Mouse (Mus musculus) heart, embryonic 15.5 days (tissue): ENCODE data around the gene Rab40c. TPM values are rescaled to one million over a fixed set of nuclear protein-coding genes. Genes with fewer than 3 reads are reported as not detected.

ENCODE experiments used
- ATAC-seq: fragments of 200-750 bp; cut with Nextera tagmentation; replicated peaks from 2 replicates; pipeline ENCODE4 v1.8.0; 2017; ENCODE audit warnings: low read depth, moderate TSS enrichment; ENCODE audit not compliant: insufficient number of reproducible peaks, insufficient read depth, low FRiP score
- H3K27ac ChIP-seq: fragments of 300-500 bp; sonication (generic); 2 replicates; pipeline ENCODE4 v1.5.1; 2015; ENCODE audit warnings: mild to moderate bottlenecking, inconsistent platforms
- H3K27me3 ChIP-seq: fragments of 300-500 bp; sonication (generic); 2 replicates; pipeline ENCODE4 v1.6.1; 2015; ENCODE audit warnings: inconsistent platforms
- H3K36me3 ChIP-seq: fragments of 300-500 bp; sonication (generic); 2 replicates; pipeline ENCODE4 v1.6.1; 2015; ENCODE audit warnings: mild to moderate bottlenecking, inconsistent platforms
- H3K4me1 ChIP-seq: fragments of 300-500 bp; sonication (generic); replicated peaks from 2 replicates; pipeline ENCODE4 v1.6.1; 2015; ENCODE audit warnings: inconsistent platforms
- H3K4me2 ChIP-seq: fragments of 300-500 bp; sonication (generic); 2 replicates; pipeline ENCODE4 v1.6.1; 2015; ENCODE audit warnings: inconsistent platforms, mild to moderate bottlenecking, moderate library complexity
- H3K4me3 ChIP-seq: fragments of 300-500 bp; sonication (generic); 2 replicates; pipeline ENCODE4 v1.5.1; 2015; ENCODE audit warnings: mild to moderate bottlenecking, inconsistent platforms
- H3K9ac ChIP-seq: fragments of 300-500 bp; sonication (generic); 2 replicates; pipeline ENCODE4 v1.6.1; 2015; ENCODE audit warnings: mild to moderate bottlenecking, inconsistent platforms
- H3K9me3 ChIP-seq: fragments of 300-500 bp; sonication (generic); replicated peaks from 2 replicates; pipeline ENCODE4 v1.6.1; 2016; ENCODE audit warnings: inconsistent platforms
- WGBS: fragments of 180-500 bp; shearing (Covaris S2); methylation state at CpG from one replicate; pipeline ENCODE4 v1.1.7; 2015; ENCODE audit warnings: mixed read lengths; 5-methylcytosine and 5-hydroxymethylcytosine counted together
- polyA plus RNA-seq: library from polyadenylated mRNA; unstranded; fragments of >200 nt; fragmentation: Nextera tagmentation; extraction: Ambion mirVana; gene quantifications from 2 replicates; pipeline ENCODE4 v1.2.1, GENCODE M21; 2015

Rab40c gene
- polyA plus RNA-seq, 1 experiment from 2014 or later, result 12.1 TPM

DNA sequence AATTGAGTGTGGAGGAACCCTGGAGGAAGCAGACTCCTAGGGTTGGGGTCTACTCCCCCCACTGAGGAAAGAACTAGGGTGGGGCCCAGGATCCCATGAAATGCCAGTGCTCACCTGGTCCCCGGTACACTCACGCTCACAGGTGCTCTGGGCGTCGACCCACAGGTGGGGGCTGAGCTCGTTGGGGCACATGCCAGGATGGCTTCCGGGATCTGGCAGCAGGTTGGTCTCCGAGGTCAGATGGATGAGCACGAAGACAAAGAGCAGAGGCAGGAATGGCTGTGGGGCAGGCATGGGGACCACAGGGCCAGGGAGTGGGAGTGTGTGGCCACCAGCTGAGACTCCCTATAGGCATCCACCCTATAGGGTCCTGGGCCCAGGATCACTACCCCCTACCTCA lies 39.8 kb downstream of the Rab40c start:
- Histone ChIP-seq H3K4me3 (no peak overlapping the region), H3K9me3 (no peaks in the 10 kb centered on the region), H3K4me2 (no peak overlapping the region), H3K36me3 (peaks cover 25% of the 10 kb centered on the region), H3K4me1 (peaks cover 15% of the 10 kb centered on the region), H3K27me3 (no peaks in the 10 kb centered on the region), H3K27ac (no peak overlapping the region), H3K9ac (no peak overlapping the region)
- WGBS, result 84% methylated on average over 8 of the region's 8 CpGs
- ATAC-seq, result no peak

DNA sequence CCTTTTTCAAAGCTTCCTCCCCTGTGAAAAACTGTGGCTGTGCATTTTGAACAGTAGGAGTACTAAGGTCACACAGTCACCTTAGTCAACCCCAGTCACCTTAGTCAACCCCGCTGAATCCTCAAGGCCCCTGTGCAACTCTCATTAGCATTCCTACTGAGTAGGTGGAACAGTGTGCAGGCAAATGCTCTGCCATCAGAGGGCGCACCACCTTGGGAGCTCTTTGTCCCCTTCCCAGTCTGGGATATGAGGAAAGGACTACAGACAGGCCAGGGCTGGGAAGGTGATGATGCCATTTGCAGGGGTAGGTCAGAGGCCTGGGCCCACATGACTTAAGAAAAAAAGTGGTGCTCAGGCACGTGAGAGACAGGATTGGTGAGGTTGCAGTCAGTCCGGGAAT lies 40.3 kb downstream of the Rab40c start:
- 65% methylated on average over 4 of the region's 4 CpGs for WGBS
- Histone ChIP-seq H3K9ac (no peak overlapping the region), H3K4me2 (no peak overlapping the region), H3K36me3 (peaks cover 20% of the 10 kb centered on the region), H3K27me3 (no peaks in the 10 kb centered on the region), H3K9me3 (no peaks in the 10 kb centered on the region), H3K4me1 (peaks cover 20% of the 10 kb centered on the region), H3K27ac (no peak overlapping the region), H3K4me3 (no peak overlapping the region)
- ATAC-seq, result no peak

DNA sequence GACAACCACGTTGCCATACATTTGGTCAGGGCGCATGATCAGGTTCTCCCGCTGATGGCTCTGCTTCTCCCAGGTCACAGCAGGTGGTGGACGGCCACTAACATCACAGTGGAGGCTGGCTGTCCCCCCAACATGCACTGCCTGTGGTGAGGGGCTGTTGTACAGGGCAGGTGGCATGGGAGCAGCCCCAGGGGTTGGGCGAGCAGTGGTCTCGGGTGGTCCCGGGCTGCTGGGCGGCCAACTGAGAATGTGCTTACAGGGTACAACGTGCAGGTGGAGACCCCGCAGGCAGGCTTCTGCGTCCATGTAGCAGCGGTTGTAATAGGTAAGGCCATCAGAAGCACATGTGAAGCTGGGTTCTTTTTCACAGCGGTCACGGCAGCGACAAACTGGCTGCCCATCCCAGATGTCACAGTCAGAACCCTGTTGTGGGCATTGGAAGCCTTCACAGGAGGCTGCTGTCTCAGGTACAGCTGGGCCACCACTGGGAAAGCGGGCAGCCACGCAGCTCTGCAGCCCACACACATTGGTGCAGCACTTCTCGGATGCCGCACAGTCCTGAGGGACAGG lies 40.8 kb downstream of the Rab40c start:
- no peak overlapping the region for H3K27ac ChIP-seq
- peaks cover 26% of the 10 kb centered on the region for H3K4me1 ChIP-seq
- H3K9me3 ChIP-seq, result no peaks in the 10 kb centered on the region
- no peak overlapping the region for H3K4me3 ChIP-seq
- H3K4me2 ChIP-seq, result no peak overlapping the region
- whole genome bisulfite sequencing, result 92% methylated on average over 19 of the region's 19 CpGs
- no peak overlapping the region for H3K9ac ChIP-seq
- ATAC-seq, result no peak
- peaks cover 15% of the 10 kb centered on the region for H3K36me3 ChIP-seq
- H3K27me3 ChIP-seq, result no peaks in the 10 kb centered on the region

DNA sequence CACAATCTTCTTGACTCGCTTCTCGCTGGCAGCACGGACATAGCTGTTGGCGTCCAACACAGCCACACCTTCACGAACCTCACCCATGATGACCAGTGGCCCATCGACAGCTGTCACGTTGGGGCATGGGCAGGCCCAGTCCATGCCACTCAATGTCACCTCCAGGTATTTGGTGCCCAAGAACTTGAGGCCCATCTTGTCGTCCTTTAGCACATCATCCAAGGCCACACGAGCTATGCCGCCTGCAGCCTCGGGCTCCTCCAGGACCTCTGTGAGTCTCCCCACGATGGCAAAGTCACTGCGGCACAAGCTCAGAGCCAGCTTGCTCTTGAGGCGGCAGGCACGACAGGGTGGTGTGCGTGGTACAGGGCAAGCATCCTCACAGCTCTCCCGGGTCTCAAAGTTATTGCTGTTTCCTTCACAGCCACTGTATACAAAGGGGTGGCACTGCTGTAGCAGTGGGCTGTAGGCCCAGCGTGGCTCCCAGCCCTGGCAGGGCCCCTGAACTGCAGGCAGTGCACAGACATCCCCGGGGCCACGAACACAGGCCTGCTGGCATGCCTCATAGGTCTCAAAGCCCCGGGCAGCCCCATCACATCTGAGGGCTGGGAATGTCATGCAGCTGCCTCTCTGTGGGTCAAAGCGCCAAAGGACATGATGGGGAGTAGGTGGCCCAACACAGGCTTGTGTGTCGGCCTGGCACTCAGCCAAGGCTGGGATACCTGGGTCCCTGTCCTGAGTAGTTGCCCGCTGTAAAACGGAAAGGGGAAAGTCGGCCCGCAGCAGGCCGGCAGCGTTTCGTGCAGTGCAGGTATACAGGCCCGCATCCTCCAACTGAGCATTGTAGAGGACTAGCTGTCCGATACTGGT lies 41.6 kb downstream of the Rab40c start:
- peaks cover 9% of the 10 kb centered on the region; the same call in 1 of the 2 replicates for H3K36me3 ChIP-seq
- H3K4me2 ChIP-seq, result no peak overlapping the region
- no peak overlapping the region for H3K4me3 ChIP-seq
- no peaks in the 10 kb centered on the region for H3K27me3 ChIP-seq
- H3K27ac ChIP-seq, result no peak overlapping the region
- H3K9ac ChIP-seq, result no peak overlapping the region
- no peaks in the 10 kb centered on the region for H3K9me3 ChIP-seq
- no peak for ATAC-seq
- 90% methylated on average over 32 of the region's 32 CpGs for WGBS
- H3K4me1 ChIP-seq, result peaks cover 26% of the 10 kb centered on the region

DNA sequence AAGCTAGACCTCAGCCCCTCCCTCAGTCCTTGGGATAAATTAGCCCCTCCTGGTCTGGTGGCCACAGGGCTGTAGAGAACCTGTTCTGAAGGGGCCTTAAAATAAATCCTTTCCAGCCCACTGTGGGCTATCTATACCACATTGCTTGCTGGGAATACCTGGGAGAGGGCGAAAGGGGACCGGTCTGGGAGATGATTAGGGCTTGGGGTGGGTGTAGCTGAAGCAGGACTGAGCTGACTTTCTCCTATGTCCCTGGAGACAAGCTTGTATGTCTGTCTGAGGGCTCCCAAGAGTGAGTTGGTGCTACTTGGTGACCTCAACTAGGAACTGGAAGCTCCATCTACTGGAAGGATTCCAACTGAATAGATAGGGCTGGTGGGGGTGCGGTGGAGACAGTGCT lies 42.5 kb downstream of the Rab40c start:
- Histone ChIP-seq H3K9ac (no peak overlapping the region), H3K9me3 (no peaks in the 10 kb centered on the region), H3K36me3 (no peaks in the 10 kb centered on the region), H3K27ac (no peak overlapping the region), H3K4me3 (0 out of 2 replicates have a peak overlapping the region, but pooled peaks have one; percentile 94), H3K4me2 (no peak overlapping the region), H3K27me3 (no peaks in the 10 kb centered on the region), H3K4me1 (peaks cover 26% of the 10 kb centered on the region)
- 79% methylated on average over 3 of the region's 3 CpGs for WGBS
- no peak for ATAC-seq

DNA sequence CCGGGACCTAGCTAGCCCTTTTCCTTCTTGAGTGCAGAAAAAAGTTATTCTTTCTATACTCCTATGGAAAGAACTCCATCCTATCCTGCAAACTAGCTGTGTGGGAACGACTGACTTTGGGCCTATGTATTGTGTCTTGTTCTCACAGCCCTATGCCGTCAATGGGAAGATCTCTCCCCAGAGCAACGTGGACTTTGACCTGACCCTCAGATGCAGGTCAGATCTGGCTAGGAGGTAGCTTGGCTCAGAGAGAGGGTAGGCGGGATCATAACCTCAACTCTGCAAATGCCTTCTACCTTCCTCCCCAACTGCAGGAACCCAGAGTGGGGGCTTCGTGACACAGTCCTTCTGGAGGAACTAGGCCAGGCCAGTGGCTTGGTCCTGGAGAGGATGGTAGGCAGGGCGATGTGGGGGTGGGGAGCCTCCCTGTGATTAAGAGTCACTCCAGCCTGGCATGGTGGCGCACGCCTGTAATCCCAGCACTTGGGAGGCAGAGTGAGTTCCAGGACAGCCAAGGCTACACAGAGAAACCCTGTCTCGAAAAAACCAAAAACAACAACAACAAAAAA lies 43.1 kb downstream of the Rab40c start:
- Histone ChIP-seq H3K9me3 (no peaks in the 10 kb centered on the region), H3K27ac (no peak overlapping the region), H3K36me3 (no peaks in the 10 kb centered on the region), H3K27me3 (no peaks in the 10 kb centered on the region), H3K4me2 (peak overlapping the region; percentile 92), H3K4me3 (peak overlapping the region; percentile 94), H3K4me1 (peaks cover 26% of the 10 kb centered on the region), H3K9ac (peak overlapping the region; percentile 81; the same call in 1 of the 2 replicates)
- 76% methylated on average over 10 of the region's 10 CpGs for WGBS
- no peak for ATAC-seq

DNA sequence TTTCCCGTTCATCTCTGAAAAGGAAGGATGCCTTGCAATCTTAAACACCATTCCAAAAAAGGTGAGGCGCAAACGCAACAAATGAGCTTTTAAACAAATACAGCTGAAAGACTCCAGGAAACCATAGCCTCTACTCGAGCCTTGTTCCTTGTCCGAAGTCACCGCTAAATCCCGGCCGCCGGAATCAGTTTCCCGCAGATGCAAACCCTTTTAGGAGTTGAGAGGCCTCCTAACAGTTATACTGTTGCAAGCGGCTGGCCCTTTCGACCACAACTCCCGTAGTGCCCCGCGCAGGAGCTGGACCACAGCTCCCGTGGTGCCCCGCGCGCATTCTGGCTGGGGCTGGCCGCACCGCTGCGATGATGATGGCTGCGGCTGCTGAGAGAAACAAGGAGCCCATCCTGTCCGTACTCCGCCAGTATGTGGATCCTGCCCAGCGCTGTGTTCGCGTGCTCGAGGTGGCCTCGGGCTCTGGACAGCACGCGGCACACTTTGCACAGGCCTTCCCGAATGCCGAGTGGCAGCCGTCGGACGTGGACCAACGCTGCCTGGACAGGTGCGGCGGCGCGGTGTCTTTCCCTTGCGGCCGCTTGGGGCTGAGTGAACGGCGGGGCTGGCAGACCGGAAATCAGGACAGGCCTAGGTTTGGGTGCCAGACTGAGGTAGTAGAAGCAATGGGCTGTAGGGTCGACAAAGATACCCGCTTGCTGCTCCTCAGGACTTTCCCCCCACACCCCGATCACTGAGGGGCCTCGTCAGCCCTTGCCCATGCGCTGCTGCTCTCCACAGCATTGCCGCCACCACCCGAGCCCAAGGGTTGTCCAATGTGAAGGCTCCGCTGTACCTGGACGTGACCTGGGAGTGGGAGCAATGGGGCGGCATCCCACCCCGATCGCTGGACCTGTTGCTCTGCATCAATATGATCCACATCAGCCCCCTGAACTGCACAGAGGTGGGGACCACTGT lies 44.1 kb downstream of the Rab40c start:
- peak overlapping the region; percentile 81 for H3K9ac ChIP-seq
- H3K36me3 ChIP-seq, result no peaks in the 10 kb centered on the region
- no peaks in the 10 kb centered on the region for H3K27me3 ChIP-seq
- H3K9me3 ChIP-seq, result no peaks in the 10 kb centered on the region
- 2% methylated on average over 59 of the region's 59 CpGs for WGBS
- H3K4me3 ChIP-seq, result peak overlapping the region; percentile 94
- H3K27ac ChIP-seq, result peak overlapping the region; percentile 96
- ATAC-seq, result peak; percentile 89
- H3K4me2 ChIP-seq, result peak overlapping the region; percentile 92
- H3K4me1 ChIP-seq, result peaks cover 26% of the 10 kb centered on the region

DNA sequence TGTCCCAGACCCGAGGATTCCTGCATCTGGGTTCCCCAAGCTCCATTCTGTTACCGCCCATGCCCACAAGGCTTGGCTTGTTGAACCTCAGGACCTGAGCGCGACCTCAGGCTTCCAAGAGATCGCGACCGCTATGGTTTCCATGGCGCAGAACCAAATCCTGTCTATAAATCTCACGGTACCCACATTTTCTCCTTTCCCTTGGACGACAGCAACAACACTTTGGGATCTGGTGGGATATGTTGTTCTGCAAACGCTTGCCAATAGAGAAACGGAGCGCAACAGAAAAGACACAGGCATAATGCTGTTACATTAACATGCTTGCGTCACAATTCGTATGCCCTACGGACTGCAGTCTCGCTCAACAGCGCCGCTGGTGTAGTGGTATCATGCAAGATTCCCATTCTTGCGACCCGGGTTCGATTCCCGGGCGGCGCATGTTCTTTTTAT lies 44.8 kb downstream of the Rab40c start, which contains the start of gene Mettl26:
Gene Mettl26 (plus strand): TSS at position 354 of the 450 bp plus-strand sequence.
- H3K27ac ChIP-seq, result peak within 1 kb of the TSS; percentile 96
- no peaks in the 10 kb centered on the region for H3K36me3 ChIP-seq
- no peaks in the 10 kb centered on the region for H3K9me3 ChIP-seq
- peak within 1 kb of the TSS; percentile 94 for H3K4me3 ChIP-seq
- under 1% methylated on average over 25 of the region's 25 CpGs for WGBS
- ATAC-seq, result peak; percentile 65
- no peaks in the 10 kb centered on the region for H3K27me3 ChIP-seq
- H3K9ac ChIP-seq, result peak within 1 kb of the TSS; percentile 81
- peaks cover 26% of the 10 kb centered on the region for H3K4me1 ChIP-seq
- peak within 1 kb of the TSS; percentile 92 for H3K4me2 ChIP-seq

DNA sequence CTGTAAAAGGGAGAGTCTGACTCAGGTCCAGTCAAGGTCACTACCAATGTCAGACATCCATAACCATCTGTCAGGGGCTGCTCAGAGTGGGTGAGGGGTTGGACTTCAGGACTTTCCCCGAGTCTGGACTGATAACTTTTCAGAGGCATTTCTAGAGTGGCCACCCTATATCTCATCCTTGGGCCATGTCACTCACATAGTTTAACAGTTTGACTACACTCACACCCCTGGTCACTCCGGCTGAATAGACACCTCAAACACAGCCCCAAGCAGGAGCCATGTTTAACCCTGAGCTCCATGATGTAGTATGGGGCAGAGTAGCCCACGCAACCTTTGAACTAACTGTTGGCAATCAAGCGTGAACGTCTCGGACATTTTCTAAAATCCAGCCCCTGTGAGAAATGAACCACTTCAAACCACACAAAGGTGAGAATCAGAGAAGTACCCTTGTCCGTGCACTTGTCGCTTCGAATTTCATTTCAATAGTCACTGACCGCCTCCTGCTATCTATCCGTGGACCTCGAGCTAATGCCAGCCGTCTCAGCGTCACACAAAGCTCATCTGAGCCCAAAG lies 45.3 kb downstream of the Rab40c start:
- 10% methylated on average over 14 of the region's 14 CpGs for WGBS
- Histone ChIP-seq H3K27me3 (no peaks in the 10 kb centered on the region), H3K4me1 (peaks cover 26% of the 10 kb centered on the region), H3K27ac (peak overlapping the region; percentile 96), H3K4me2 (peak overlapping the region; percentile 92), H3K36me3 (no peaks in the 10 kb centered on the region), H3K9me3 (no peaks in the 10 kb centered on the region), H3K9ac (peak overlapping the region; percentile 54), H3K4me3 (peak overlapping the region; percentile 94)
- no peak for ATAC-seq

DNA sequence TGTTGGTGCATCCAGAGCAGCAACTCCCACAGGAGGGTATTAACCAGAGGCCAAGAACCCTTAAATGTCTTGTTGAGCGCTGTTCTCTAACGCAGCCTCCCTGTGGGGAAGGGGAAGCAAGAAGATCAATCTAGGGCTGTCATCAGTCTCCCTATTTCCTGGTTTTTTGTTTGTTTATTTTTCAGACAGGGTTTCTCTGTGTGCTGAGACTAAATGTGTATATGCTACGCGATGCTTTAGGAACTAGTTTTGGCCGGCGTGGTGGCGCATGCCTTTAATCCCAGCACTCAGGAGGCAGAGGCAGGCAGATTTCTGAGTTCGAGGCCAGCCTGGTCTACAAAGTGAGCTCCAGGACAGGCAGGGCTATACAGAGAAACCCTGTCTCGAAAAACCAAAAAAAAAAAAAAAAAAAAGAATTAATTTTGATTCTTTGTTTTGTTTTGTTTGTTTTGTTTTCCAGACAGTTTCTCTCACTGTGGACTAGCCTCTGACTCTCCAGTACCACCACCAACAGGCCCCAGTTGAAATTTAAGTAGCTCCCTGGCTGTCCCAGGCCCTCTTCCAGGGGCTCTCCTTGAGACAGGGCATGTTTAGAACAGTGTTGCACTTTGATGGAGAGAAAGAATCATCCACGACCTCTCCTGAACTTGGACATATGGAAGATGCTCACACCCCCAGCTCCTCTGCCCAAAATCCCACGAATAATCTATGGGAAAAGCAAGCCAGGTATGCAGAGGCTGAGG lies 46.0 kb downstream of the Rab40c start:
- Histone ChIP-seq H3K4me2 (peak overlapping the region; percentile 92), H3K4me1 (peaks cover 29% of the 10 kb centered on the region), H3K27ac (peak overlapping the region; percentile 96; the same call in 1 of the 2 replicates), H3K36me3 (no peaks in the 10 kb centered on the region), H3K27me3 (no peaks in the 10 kb centered on the region), H3K9ac (no peak overlapping the region), H3K4me3 (peak overlapping the region; percentile 94), H3K9me3 (no peaks in the 10 kb centered on the region)
- 74% methylated on average over 11 of the region's 11 CpGs for WGBS
- ATAC-seq, result no peak
